Mouse (Mus musculus): ENCODE data around the gene Tmc6.

The Tmc6 gene

DNA sequence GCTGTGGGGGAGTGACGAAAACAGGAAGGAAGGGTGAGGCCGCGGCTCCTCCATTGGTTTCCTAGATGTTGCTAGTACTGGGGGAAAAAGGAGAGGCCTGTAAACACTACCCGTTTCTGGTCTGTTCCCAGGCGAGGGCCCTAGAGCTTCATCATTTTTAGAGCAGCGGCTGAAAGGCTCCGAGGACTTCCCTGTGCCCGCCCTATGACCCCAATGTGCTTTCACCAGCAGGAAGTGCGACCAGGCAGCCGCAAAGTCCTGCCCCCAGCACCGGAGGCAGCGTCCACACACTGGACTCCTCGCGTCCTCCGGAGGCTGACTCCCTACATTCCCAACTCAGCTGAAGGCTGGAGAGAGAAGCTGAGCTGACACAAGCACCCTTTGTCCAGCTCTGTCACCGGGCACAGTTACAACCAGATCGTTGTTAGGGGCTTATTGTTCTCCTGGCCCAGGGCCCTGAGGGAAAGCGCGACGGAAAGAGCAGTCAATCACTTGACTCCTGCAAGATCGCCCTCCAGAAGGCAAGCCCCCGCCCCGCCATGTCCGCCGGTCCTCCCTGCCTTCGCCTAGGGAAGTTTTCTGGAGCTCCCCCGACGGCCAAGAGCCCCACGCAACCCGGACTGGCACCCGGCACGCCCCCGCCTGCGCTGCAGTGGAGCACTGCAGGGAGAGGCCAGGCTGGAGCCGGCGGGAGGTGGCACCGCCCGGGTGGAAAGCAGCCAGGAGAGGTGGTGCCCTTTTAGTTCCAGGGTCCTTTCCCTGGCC, 2.4 kb downstream of the Tmc6 start:
- DNase-seq: peak; percentile 75

- peak; percentile 53 for DNase-seq
Observed at GRCm38 (mm10) chr11:117778851-117779433, 3.1 kb downstream of the Tmc6 start.

DNA sequence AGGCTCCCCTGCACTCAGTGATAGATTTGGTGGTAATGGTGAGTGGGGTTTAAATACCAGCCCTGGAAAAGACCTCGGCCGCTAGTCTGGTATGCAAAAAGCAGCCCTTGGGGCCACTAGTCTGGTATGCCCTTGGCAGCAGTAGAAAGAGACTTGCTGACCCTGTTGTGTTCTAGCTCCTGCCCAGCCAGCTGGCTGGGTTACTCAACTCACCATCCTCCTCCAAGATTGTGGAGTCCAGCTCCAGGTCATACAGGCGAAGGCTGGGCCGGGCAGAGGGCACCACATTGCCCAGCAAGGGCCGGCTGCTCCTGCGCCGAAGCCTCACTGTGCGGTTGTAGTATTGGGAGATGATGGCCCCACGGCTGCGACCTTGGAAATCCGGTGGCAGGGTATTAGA, 4.0 kb downstream of the Tmc6 start:
- no peak for DNase-seq

GRCm38 (mm10) chr11:117777111-117777510, 4.9 kb downstream of the Tmc6 start:
- no peak for DNase-seq

DNA sequence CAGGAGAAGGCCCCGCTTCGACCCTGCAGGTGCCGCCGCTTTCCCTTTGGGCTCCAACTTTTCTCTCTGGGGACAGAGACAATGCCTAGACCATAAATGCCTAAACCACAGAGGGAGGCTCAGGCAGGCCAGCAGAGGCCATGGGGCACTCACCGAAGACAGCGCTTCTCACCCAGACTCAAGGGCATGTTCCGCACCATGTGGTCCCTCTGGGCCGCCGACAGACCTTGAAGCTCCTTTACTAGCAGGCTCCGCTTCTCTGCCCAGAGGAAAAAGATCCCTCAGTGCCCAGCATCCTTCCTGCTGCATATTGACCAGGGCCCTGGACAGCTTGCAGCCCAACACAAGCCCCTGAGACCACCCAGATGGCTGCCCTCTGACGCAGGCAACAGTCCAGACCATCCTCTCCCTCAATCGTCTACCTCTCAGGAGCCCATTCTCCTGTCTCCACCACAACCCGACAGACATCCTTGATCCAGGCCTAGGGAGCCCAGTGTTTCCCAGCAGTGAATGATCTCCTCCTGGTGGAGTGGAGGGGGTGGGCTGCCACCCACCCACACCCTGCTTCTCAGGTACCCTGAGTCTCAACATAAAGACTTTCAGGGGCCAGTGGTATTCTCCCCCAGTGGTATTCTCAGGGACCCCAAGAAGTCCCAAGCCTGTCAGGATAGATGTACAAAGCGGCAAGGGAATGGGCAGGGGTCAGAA, 5.8 kb downstream of the Tmc6 start:
- DNase-seq: no peak

DNA sequence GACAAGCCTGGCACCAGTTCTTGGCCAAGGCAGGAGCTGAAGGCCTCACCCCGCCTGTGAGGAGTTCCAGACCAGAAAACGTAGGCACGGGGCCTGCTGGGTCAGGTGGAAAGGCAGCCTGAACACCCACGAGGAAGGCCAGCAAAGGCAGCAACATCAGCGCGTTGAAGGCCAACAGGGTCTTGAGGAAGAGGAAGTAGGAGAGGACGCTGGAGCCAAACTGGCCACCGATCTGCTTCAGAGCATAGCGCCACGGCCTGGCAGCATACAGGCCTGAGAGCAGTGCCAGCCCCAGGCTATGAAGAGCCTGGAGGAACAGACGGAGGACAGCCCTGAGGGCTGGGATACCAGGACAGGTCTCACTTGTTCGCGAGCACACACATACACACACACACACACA, 6.5 kb downstream of the Tmc6 start:
- DNase-seq: no peak

GRCm38 (mm10) chr11:117774925-117775324, 7.1 kb downstream of the Tmc6 start:
- no peak for DNase-seq

GRCm38 (mm10) chr11:117772352-117772751, 9.6 kb downstream of the Tmc6 start:
- DNase-seq: no peak

DNA sequence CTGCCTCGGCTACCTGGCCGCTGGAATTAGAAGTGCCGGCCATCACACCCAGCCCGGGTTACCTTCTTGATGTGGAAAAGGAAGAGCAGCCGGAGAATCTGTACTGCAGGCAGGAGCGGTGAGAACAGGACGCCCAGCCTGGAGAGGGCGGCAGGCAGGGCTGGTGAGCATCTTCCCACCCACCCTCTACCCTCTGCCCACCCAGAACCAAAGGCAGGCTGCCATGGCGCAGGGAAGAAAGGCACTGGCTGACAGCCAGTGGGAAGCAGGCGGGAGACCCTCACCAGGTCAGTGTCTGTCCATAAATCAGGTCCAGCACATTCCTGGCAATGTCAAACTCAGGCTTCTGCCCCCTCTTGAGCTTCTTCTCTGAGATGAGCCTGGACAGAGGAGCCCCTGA, 11.6 kb downstream of the Tmc6 start:
- no peak for DNase-seq

DNA sequence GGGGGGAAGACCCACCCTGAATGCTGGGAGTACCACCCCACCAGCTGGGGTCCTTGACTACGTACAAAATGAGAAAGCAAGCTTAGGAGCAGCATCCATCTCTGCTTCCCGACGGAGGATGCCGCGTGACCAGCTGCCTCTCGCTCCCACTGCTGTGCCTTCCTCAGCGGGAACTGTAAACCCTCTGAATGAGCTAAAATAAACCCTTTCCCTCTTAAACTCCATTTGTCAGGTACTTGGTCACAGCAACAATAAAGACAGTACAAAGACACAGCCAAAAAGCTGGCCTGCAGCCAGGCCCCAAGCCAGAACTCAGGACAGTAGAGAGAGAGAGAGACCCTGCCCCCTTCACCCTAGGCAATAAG, 12.3 kb downstream of the Tmc6 start:
- no peak for DNase-seq

DNA sequence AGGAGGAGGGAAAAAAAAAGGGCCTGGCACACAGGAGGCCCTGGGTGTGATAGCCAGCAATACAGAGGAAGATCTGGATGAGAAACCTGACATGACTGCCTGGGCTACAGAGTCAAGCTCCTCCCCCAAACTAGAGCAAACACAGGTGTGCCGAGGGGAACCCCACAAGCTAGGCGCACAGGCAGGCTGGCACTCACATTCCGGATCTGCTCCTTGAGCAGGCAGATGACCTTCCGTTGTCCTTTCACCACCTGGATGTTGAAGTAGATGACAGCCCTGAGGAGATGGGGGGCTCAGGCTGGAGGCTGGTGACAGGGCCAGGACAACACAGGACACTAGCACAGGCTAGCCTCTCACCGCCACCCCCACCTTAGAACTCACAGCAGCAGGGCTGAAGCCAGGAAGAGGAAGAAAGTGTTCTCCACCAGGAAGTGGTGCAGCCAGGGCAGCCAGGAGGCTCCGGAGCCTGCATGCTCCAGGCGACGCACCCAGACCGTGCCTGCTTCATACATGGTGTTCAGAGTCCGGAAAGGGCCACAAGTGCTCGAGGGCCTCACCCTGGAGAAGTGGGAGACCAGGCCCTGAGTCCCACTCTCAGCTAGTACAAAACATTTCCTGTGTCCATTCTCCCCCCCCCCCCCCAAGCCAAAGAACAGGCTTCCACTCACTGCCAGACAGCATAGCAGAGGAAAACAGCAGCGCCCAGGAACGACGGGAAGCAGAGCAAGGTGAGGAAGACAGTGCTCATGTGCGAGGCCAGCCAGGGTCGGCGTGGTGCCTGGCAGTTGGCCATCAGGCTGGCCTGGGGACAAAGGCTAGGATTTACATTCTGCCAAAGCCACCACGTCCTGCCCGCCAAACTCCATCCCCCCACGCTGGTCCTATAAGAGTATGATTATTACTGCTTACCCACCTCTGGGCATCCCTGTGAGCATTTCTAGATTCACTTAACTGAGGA, 13.0 kb downstream of the Tmc6 start:
- no peak for DNase-seq

DNA sequence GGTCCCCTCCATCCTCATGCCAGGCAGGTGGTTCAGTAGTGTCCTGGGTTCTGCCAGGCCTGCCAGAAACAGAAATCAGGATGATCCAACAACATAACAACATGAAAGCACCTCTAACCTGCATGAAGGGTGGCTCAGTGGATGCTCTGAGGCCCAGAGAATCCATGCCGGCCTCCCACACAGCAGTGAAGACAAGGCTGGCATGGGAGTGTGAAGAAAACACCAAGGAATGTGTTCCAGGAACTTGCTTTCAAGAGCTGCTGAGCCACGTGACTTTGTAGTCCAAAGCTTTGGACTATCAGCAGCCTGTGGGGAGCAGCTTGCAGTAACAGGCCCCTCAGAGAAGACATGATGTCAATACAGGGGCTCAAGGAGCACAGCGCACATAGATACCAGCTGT, 15.7 kb downstream of the Tmc6 start:
- no peak for DNase-seq

- DNase-seq: no peak
Observed at GRCm38 (mm10) chr11:117765361-117765760, 16.6 kb downstream of the Tmc6 start.

GRCm38 (mm10) chr11:117764319-117764718, 17.7 kb downstream of the Tmc6 start:
- DNase-seq: no peak

DNA sequence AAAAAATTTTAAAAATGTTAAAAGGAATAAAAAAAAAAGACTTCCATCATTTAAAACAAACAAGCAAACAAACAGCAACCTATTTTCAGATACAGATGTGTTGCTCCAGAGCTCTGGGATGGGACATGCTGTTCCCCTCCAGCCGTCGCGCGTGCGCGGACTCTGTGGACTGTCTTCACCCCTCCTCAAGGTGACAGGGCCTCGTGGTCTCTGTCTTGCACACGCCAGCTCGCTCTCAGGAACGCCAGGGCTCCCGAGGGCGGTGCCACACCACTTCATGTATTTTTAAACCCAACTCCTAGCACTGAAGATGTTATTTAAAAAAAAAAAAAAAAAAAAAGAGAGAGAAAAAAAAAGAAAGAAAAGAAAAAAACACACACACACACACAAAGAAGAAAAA, 19.8 kb downstream of the Tmc6 start:
- no peak for DNase-seq

DNA sequence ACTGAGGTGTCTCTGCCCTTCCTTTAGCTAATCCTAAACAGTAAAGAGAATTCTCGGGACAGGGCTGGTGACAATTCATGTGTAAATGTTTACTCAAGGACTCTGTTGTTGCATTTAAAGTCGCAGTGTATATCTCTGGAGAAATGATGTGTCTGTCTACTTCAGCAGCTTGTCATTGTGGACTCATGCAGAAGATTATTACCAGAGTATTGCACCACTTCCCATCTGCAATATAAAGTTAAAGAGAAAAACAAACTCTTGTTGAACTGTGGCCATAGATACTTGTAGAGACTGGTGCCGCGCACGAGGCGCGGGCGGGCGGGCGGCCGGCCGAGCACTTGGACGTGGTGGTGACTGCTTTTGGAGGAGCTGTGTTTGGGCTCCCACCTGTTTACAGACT, 20.2 kb downstream of the Tmc6 start:
- no peak for DNase-seq

DNA sequence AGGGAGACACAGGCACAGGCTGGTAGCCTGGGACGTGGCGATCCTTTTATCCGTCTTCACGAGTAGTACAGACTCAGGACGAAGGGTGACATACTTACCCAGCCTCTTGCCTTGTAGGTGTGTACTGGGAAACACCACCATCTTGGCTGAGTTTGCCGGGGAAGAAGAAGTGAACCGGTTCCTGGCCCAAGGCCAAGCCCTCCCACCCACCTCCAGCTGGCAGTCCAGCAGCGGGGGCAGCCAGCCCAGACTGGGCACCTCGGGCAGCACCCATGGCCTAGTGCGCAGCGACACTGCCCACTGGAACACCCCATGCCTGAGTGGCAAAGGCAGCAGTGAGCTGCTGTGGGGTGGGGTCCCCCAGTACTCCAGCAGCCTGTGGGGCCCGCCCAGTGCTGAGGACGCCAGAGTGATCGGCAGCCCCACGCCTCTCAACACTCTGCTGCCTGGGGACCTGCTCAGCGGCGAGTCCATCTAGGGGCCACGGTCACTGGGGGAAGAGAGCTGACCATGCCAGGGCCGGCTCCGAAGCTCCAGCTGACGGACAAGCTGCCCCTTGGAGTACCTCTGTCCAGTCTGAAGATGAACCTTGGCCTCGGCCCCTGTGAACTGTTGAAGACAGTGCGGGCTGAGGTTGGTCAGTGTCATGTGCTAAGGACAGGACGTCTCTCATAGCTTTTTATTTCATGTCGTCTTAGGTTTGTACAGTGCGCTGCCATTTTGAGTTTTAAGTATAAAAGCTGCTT, 21.5 kb downstream of the Tmc6 start:
- no peak for DNase-seq

GRCm38 (mm10) chr11:117759267-117759666, 22.7 kb downstream of the Tmc6 start:
- DNase-seq: no peak

DNA sequence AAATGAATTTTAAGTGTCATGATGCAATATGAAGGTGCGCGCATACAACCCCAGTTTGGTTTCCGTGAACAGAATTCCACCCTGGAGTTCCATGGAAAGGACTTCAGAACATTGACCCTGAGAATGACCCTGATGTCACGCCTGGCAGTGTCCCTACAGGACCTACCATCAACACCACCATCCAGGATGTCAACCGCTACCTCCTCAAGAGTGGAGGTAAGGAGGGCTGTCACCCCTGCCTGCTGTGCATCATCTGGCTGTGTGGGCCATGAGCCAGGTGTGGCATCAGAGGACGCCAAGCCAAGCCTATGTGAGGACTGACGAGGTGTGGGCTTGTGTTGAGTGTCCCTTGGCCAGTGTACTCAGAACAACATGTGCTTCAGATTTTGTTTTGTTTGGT, 26.1 kb downstream of the Tmc6 start:
- no peak for DNase-seq

GRCm38 (mm10) chr11:117751544-117751943, 30.5 kb downstream of the Tmc6 start:
- DNase-seq: no peak

DNA sequence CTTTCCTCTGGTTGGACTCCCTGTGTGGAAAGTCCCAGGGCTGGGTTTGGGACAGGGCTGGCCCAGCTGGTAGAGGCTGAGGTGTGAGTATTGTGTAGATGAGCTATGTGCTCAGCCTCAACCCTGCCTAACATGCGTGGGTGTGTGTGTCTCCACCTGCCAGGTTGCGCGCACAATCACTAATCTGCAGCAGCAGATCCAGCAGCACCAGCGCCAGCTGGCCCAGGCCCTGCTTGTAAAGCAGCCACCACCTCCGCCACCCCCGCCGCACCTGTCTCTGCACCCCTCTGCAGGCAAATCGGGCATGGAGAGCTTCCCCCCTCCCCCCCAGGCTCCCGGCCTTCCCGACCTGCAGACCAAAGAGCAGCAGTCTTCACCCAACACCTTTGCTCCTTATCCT, 32.6 kb downstream of the Tmc6 start:
- DNase-seq: no peak

DNA sequence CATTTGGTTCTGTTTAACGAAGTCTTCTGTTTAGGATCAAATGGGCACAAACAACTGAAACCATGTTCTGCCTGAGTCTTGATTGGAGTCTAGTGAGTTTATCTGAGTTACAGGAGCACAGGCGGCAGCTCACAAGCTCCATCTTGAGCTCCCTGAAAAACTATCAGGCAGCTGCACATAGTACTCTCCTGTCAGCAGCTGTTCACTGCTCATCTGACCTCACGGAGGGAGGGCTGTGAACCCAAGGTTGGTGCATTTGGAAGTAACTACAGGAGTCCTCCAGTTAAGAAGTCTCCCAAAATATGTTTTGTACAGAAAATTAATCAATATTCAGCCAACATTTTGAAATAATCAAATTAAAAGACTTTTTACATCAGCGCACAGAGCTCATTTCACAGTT, 33.4 kb downstream of the Tmc6 start:
- DNase-seq: no peak
